Mouse (Mus musculus) intestine, embryonic 14.5 days (tissue): ENCODE measurements at regions not wholly inside any gene's neighbourhood (a gene's known extent, or its start where the extent isn't known, plus 50 kb on each side); places are given as distances from the start of the nearest gene placed in this dataset.

Experiments
- ATAC-seq: fragments of 200-750 bp; cut with Nextera tagmentation; replicated peaks from 2 replicates; pipeline ENCODE4 v1.8.0; 2017; ENCODE audit warnings: low read depth, moderate number of reproducible peaks, moderate TSS enrichment, moderate library complexity; ENCODE audit not compliant: low FRiP score, low TSS enrichment
- DNase-seq: peaks from one replicate; pipeline ENCODE4 v3.0.0-alpha.2; 2018; ENCODE audit warnings: low spot score
- H3K27ac ChIP-seq: fragments of 300-500 bp; sonication (generic); 2 replicates; pipeline ENCODE4 v1.5.1; 2014; ENCODE audit warnings: low read depth, mild to moderate bottlenecking, control low read depth
- H3K27me3 ChIP-seq: fragments of 300-500 bp; sonication (generic); replicated peaks from 2 replicates; pipeline ENCODE4 v1.6.1; 2014; ENCODE audit warnings: low read length, control low read depth; ENCODE audit not compliant: control insufficient read depth, insufficient read depth
- H3K36me3 ChIP-seq: fragments of 300-500 bp; sonication (generic); 2 replicates; pipeline ENCODE4 v1.6.1; 2014; ENCODE audit warnings: low read length, control low read depth; ENCODE audit not compliant: control insufficient read depth, insufficient read depth
- H3K4me1 ChIP-seq: fragments of 300-500 bp; sonication (generic); replicated peaks from 2 replicates; pipeline ENCODE4 v1.6.1; 2014; ENCODE audit warnings: low read length, control low read depth, mixed read lengths; ENCODE audit not compliant: control insufficient read depth, insufficient read depth
- H3K4me2 ChIP-seq: fragments of 300-500 bp; sonication (generic); 2 replicates; pipeline ENCODE4 v1.6.1; 2014; ENCODE audit warnings: low read length
- H3K4me3 ChIP-seq: fragments of 300-500 bp; sonication (generic); 2 replicates; pipeline ENCODE4 v1.5.1; 2014; ENCODE audit warnings: low read depth, low read length, control low read depth, mixed read lengths
- H3K9ac ChIP-seq: fragments of 300-500 bp; sonication (generic); 2 replicates; pipeline ENCODE4 v1.6.1; 2014; ENCODE audit warnings: mild to moderate bottlenecking, low read length
- H3K9me3 ChIP-seq: fragments of 300-500 bp; sonication (generic); 2 replicates; pipeline ENCODE4 v1.6.1; 2016; ENCODE audit warnings: low read length, control low read depth; ENCODE audit not compliant: control insufficient read depth
- WGBS: fragments of 180-500 bp; shearing (Covaris S2); extraction: QIAGEN DNeasy Blood & Tissue Kit; methylation state at CpG from one replicate; pipeline ENCODE4 v1.1.7; 2014; 5-methylcytosine and 5-hydroxymethylcytosine counted together

DNA sequence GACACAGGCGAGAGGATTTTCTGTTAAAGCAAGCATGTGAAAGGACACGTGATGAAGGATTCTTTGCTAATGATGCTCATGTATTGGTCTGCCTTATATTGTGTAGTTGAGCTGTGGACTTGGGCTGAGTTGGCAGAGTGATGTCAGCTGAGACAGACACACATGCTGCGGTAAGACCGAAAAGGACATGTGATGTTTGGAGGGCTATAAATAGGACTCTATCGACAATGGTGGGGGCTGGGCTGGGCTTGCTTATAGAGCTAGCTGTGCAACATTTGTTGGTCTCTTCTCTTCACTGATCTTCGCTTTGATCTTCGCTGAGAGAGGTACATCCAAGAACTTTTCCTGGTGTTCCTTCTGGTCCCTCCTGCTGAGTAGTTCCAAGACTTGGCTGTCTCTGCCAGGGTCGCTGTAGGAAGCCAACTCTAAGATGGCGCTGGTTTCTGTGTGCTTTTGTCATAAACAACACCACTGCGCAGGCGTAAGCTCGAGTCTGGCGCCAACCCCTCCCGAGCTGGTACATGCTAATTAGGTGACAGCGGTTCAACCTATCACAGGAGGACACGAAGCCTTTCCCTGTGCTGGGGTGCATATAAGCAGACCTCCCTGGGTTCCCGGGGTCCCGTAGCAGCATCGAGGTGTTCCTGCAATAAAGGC, 145.8 kb upstream of the Tut7 start:
- DNase-seq (no peak), ATAC-seq (no peak)
- Histone ChIP-seq H3K4me1 (peaks cover 5% of the 10 kb centered on the region), H3K36me3 (no peaks in the 10 kb centered on the region), H3K27me3 (peaks cover 18% of the 10 kb centered on the region; the same call in 1 of the 2 replicates), H3K9me3 (no peaks in the 10 kb centered on the region), H3K9ac (no peak overlapping the region), H3K27ac (no peak overlapping the region), H3K4me2 (no peak overlapping the region), H3K4me3 (no peak overlapping the region)
- 88% methylated on average over 19 of the region's 19 CpGs for WGBS

GRCm38 (mm10) chr13:59966535-59967255, 143.7 kb upstream of the Tut7 start:
- no peaks in the 10 kb centered on the region for H3K36me3 ChIP-seq
- no peak overlapping the region for H3K4me3 ChIP-seq
- no peak overlapping the region for H3K9ac ChIP-seq
- DNase-seq (no peak), ATAC-seq (peak; percentile 72)
- 29% methylated on average over 17 of the region's 17 CpGs for WGBS
- H3K9me3 ChIP-seq, result no peaks in the 10 kb centered on the region
- H3K4me1 ChIP-seq, result peaks cover 5% of the 10 kb centered on the region
- peak overlapping the region; percentile 9; the same call in 1 of the 2 replicates for H3K27ac ChIP-seq
- peak overlapping the region; percentile 15; the same call in 1 of the 2 replicates for H3K4me2 ChIP-seq
- H3K27me3 ChIP-seq, result peaks cover 16% of the 10 kb centered on the region; the same call in 1 of the 2 replicates

- H3K9me3 ChIP-seq, result no peaks in the 10 kb centered on the region
- no peak overlapping the region for H3K4me2 ChIP-seq
- H3K27ac ChIP-seq, result no peak overlapping the region
- no peak for ATAC-seq
- no peaks in the 10 kb centered on the region; the same call in none of the 2 replicates for H3K4me1 ChIP-seq
- no peak overlapping the region for H3K9ac ChIP-seq
- no peak for DNase-seq
- no peak overlapping the region for H3K4me3 ChIP-seq
- WGBS, result 97% methylated on average over 2 of the region's 2 CpGs
- H3K36me3 ChIP-seq, result no peaks in the 10 kb centered on the region
- peaks cover 5% of the 10 kb centered on the region; the same call in 1 of the 2 replicates for H3K27me3 ChIP-seq
Observed at GRCm38 (mm10) chr13:59964981-59965380, 142.0 kb upstream of the Tut7 start.

DNA sequence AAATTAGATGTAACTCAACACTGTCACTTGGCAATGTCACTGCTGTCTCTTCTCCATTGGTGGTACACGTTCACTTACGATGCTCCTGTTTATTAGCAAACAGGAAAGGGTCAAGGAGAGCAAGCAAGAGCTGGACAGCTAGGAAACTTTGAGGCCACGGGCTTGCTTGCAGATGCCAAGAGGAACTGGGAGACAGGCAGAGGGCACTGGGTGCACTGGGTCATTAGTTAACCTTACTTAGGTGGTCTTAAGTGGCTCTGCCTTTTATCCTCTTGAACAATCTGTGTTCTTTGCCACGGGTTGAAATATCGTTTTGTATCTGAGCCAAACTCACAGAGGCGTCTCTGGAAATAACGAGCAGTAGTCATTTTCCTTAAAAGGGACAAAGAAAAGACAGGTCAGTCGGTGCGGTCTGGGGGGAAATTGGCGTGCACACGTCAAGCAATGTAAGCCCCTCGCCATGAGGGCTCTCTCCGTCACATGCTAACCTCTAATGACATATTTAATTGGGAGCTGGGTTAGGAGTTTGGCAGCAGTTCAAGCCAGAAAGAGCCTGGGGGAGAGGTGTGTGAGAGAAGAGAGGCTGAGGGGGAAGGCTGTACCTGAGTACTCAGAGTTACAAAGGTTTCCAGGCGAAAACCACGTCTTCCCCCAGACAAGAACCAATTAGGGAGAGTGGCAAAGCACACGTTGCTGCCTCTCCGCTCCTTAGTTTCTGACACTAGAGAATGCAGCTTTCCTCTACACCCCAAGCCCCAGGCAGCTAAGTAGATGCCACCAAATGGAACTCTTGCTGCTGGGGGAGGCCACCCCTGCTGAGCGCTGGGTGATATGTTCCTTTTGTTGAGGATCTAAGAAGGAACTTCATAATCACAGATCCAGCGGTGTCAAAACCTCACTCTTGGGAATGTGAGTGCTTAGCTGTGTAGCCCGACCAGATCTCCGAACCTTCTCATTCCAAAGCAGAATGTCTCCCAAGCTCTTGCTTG, 140.0 kb upstream of the Tut7 start:
- no peaks in the 10 kb centered on the region; the same call in 1 of the 2 replicates for H3K27me3 ChIP-seq
- no peaks in the 10 kb centered on the region; the same call in none of the 2 replicates for H3K4me1 ChIP-seq
- no peaks in the 10 kb centered on the region for H3K36me3 ChIP-seq
- ATAC-seq (no peak), DNase-seq (no peak)
- H3K4me3 ChIP-seq, result no peak overlapping the region
- WGBS, result 57% methylated on average over 21 of the region's 21 CpGs
- H3K9ac ChIP-seq, result no peak overlapping the region
- H3K9me3 ChIP-seq, result no peaks in the 10 kb centered on the region
- peak overlapping the region; percentile 38; the same call in 1 of the 2 replicates for H3K27ac ChIP-seq
- no peak overlapping the region for H3K4me2 ChIP-seq

- H3K4me2 ChIP-seq, result no peak overlapping the region
- H3K27ac ChIP-seq, result no peak overlapping the region
- H3K4me3 ChIP-seq, result no peak overlapping the region
- no peak overlapping the region for H3K9ac ChIP-seq
- DNase-seq, result no peak
- H3K27me3 ChIP-seq, result no peaks in the 10 kb centered on the region
- WGBS, result 40% methylated on average over 2 of the region's 2 CpGs
- H3K9me3 ChIP-seq, result no peaks in the 10 kb centered on the region
- H3K36me3 ChIP-seq, result no peaks in the 10 kb centered on the region
- H3K4me1 ChIP-seq, result no peaks in the 10 kb centered on the region
- ATAC-seq, result no peak
Observed at GRCm38 (mm10) chr13:59956441-59956840, 133.5 kb upstream of the Tut7 start.

GRCm38 (mm10) chr13:59952809-59953208, 129.9 kb upstream of the Tut7 start:
- no peak overlapping the region for H3K27ac ChIP-seq
- no peak overlapping the region for H3K9ac ChIP-seq
- H3K36me3 ChIP-seq, result no peaks in the 10 kb centered on the region
- no peak for ATAC-seq
- no peak overlapping the region for H3K4me3 ChIP-seq
- H3K4me1 ChIP-seq, result no peaks in the 10 kb centered on the region
- 61% methylated on average over 4 of the region's 4 CpGs for WGBS
- no peaks in the 10 kb centered on the region for H3K9me3 ChIP-seq
- no peak for DNase-seq
- H3K27me3 ChIP-seq, result no peaks in the 10 kb centered on the region
- H3K4me2 ChIP-seq, result no peak overlapping the region

DNA sequence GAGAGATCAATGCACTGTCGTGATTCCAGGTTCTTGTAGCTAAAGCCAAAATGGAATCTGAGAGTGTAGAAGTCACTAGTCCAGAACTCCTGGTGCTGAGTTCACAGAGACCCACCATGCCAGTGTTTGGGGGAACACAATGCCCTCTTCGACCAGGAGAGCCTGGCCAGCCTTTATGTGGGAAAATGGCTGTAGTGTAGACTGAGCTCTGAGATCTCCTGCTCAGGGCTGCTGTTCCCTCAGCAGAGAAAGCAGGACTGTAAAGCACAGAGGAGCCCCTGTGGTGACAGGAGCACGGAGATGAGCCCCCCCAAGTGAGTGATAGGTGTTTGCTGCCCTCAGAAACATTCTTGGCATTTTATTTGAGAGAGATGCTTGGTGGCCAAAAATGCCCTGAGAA, 129.2 kb upstream of the Tut7 start:
- DNase-seq, result no peak
- H3K9me3 ChIP-seq, result no peaks in the 10 kb centered on the region
- H3K4me2 ChIP-seq, result no peak overlapping the region
- no peaks in the 10 kb centered on the region for H3K4me1 ChIP-seq
- no peaks in the 10 kb centered on the region for H3K36me3 ChIP-seq
- 56% methylated on average over 3 of the region's 3 CpGs for WGBS
- H3K4me3 ChIP-seq, result no peak overlapping the region
- H3K9ac ChIP-seq, result no peak overlapping the region
- H3K27me3 ChIP-seq, result no peaks in the 10 kb centered on the region
- no peak for ATAC-seq
- H3K27ac ChIP-seq, result no peak overlapping the region

GRCm38 (mm10) chr13:59950281-59950680, 127.3 kb upstream of the Tut7 start:
- ATAC-seq, result no peak

More at GRCm38 (mm10) chr13:59950281-59950680, 127.3 kb upstream of the Tut7 start:
- 84% methylated on average over 3 of the region's 3 CpGs for WGBS
- Histone ChIP-seq H3K36me3 (no peaks in the 10 kb centered on the region), H3K27ac (no peak overlapping the region), H3K9ac (no peak overlapping the region), H3K4me1 (no peaks in the 10 kb centered on the region), H3K27me3 (no peaks in the 10 kb centered on the region), H3K4me2 (no peak overlapping the region), H3K9me3 (no peaks in the 10 kb centered on the region), H3K4me3 (no peak overlapping the region)
- no peak for DNase-seq
